Mouse (Mus musculus) induced T-regulatory cell, adult 2 months (primary cell): ENCODE measurements at regions not wholly inside any gene's neighbourhood (a gene's known extent, or its start where the extent isn't known, plus 50 kb on each side); places are given as distances from the start of the nearest gene placed in this dataset.
A peak's percentile ranks its signal among the peaks of the same experiment; 100 is the strongest.

Experiments used
- DNase-seq: peaks from one replicate; pipeline ENCODE4 v3.0.0-alpha.2; 2012; ENCODE audit warnings: low read depth

DNA sequence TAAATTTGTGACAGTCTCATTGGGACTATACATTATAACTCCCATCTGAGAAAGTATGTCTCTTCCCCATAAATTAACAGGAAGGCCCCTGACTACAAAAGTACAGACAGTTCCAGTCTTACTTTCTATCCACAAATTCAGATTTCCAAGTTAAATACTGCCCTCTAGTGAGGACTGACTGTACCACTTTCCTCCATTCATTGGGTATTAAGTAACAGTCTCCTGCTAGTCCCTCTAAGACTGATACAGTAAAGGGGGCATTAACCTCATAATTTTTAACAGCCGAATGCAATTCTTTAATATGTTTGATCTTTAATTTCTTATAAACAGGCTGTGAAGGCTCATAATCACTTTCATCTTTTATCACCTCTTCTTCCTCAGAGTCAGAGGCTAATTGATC, 131.0 kb upstream of the Adcyap1 start:
- DNase-seq: peak; percentile 0

DNA sequence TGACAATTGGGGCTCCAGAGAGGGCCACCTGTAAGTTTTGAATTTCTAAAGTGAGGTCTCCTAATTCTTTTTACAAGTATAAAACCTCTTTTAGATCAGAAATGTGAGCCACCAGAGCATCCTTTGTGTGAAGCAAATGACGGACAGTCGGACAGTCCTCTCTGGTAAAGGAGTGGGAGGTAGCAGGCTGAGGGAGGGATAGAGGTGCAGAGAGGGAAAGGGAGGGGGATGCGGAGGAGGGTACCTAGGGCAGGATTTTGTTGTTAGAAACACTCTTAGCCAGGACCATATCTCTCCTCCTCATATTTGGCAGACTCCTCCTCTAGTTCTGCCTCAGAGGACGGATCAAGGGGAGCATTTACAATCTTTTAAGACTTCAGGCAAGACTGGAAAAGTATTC, 130.3 kb upstream of the Adcyap1 start:
- no peak for DNase-seq

DNA sequence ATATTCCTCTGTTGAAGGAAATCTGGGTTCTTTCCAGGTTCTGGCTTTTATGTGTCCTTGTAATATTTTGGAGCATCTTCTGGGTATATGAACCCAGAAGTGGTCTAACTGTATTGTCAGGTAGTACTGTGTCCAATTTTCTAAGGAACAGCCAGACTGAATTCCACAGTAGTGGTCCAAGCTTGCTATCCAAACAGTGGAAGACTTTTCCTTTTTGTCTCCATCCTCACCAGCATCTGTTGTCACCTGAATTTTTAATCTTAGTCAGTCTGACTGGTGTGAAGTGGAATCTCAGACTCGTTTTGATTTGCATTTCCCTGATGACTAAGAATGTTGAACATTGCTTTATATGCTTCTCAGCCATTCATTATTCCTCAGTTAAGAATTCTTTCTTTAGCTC, 114.8 kb upstream of the Adcyap1 start:
- DNase-seq: no peak

- no peak for DNase-seq
These were observed 94.3 kb upstream of the Adcyap1 start for GRCm38 (mm10) chr17:93104516-93104915.

GRCm38 (mm10) chr17:93140003-93140402, 58.8 kb upstream of the Adcyap1 start:
- no peak for DNase-seq

DNA sequence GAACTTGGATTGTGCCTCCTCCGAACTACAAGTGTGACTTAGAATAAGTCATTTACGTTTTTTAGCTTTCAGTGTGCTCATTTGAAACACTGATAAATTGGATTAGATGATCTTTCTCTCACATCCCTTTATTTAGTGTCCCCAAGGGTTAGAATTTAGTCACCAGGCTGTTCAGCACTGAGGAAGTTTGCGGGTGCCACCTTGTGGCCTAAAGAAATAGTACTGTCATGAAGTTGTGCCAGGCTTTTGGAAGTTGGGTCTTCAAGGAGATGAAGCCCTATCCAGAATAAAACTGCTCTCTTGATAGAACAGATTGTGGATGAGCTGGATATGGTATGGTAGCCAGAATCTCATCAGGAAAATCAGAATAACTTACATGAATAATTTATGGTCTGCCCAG, 57.7 kb upstream of the Adcyap1 start:
- DNase-seq: no peak
